Mouse (Mus musculus) spleen, postnatal 10 days (tissue): Measurements from ENCODE around the gene Mgat5.

ENCODE experiments used
- DNase-seq, 2 experiments: peaks; one replicate each; pipeline ENCODE4 v3.0.0; 2021 to 2022; ENCODE audit warnings: low spot score in 2 of 2

The Mgat5 gene

DNA sequence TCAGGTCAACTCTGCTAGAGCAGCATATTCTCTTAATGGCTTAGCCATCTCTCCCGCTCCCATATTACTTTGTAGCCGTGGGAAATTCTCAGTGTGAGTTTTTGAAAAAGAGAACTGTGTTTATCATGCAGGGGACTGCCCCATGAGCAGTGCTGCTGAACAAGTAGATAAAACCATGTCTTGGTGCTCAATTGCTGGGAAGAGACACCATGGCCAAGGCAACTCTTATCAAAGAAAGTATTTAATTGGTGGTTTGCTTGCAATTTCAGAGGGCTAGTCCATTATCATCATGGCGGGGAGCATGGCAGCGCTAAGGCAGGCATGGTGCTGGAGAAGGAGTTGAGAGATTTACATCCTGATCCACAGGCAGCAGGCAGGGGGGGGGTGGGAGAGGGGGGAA, 54.9 kb downstream of the Mgat5 start:
- no peak for DNase-seq

GRCm38 (mm10) chr1:127260969-127261368, 56.2 kb downstream of the Mgat5 start:
- no peak for DNase-seq

DNA sequence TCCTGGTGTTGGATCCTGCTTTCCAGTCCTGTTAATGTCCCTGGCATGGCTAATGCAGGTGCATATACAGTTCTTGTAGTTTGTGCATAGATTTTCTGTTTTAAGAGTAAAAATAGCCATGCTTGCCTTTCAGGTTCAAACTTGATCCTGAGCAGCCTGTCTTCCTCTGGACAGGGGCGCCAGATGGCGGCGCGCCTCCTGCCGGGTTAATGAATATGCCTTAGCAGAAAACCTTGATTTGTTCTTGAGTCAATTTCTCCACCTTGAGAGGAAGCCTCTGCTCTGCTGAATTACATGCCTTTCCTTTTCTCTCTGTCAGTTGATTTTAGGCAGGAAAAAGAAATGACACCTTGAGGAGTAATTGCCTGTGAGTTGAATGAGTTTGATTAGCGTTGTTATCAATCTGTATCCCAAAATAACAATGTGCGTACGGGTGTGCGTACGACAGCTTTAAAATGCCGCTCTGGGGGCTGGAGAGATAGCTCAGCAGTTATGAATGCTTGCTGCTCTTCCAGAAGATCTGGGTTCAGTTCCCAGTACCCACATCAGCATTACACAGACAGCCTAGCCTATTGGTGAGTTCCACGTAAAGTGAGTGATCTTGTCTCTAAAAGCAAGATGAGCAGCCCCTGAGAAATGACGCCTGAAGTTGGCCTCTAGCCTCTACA, 57.5 kb downstream of the Mgat5 start:
- no peak for DNase-seq

DNA sequence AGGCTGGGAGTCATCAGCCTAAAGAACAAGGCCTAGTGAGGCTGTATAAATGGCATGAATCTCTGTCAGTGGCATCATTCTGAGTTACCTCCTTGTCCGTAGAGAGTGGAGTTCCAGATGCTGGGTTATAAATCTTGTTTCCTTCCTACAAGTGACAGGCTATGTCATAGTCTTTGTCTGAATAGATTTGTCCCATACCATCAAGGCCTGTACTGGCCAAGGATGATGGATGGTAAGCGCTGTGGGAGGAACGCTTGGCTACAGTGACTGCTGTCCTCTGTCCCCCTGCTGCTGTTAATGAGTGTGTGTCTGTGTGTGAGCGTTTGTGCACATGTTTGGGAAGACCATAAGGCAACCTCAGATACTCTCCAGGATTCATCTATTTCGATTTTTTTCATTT, 63.2 kb downstream of the Mgat5 start:
- DNase-seq: no peak

GRCm38 (mm10) chr1:127269343-127269742, 64.5 kb downstream of the Mgat5 start:
- DNase-seq: no peak

- DNase-seq: no peak
Observed at GRCm38 (mm10) chr1:127270273-127271020, 65.6 kb downstream of the Mgat5 start.

- DNase-seq: no peak
Observed at GRCm38 (mm10) chr1:127271156-127271555, 66.3 kb downstream of the Mgat5 start.

GRCm38 (mm10) chr1:127273363-127273762, 68.5 kb downstream of the Mgat5 start:
- no peak for DNase-seq

- no peak for DNase-seq
Observed at GRCm38 (mm10) chr1:127275572-127276324, 70.9 kb downstream of the Mgat5 start.

GRCm38 (mm10) chr1:127278067-127278466, 73.3 kb downstream of the Mgat5 start:
- no peak for DNase-seq

DNA sequence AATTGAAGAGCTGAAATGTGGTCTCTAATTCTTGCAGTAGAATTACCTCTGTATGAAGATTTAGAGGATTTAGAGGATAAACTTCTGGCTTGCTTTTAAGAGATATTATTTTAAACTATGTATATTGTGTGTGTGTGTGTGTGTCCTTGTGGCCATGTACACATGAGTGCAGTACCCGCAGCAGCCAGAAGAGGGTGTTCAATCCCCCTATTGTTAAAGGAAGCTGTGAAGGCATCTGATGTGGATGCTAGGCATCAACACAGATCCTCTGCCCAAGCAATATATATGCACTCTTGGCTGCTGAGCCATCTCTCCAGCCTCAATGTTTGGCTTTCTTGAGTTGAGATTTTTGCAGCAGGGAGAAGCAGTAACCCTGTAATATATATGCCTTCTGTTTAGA, 75.4 kb downstream of the Mgat5 start:
- DNase-seq: peak in 1 of 2 experiments; percentile 56

- DNase-seq: no peak
Observed at GRCm38 (mm10) chr1:127284975-127285374, 80.2 kb downstream of the Mgat5 start.

- DNase-seq: no peak
Observed at GRCm38 (mm10) chr1:127287505-127287904, 82.7 kb downstream of the Mgat5 start.

- no peak for DNase-seq
Observed at GRCm38 (mm10) chr1:127290879-127291278, 86.1 kb downstream of the Mgat5 start.

- DNase-seq: no peak
Observed at GRCm38 (mm10) chr1:127291721-127292120, 86.9 kb downstream of the Mgat5 start.

- DNase-seq: no peak
Observed at GRCm38 (mm10) chr1:127293286-127293685, 88.5 kb downstream of the Mgat5 start.

- DNase-seq: no peak
Observed at GRCm38 (mm10) chr1:127296815-127297214, 92.0 kb downstream of the Mgat5 start.

- no peak for DNase-seq
Observed at GRCm38 (mm10) chr1:127299774-127300173, 95.0 kb downstream of the Mgat5 start.

GRCm38 (mm10) chr1:127301038-127301437, 96.2 kb downstream of the Mgat5 start:
- no peak for DNase-seq

GRCm38 (mm10) chr1:127302620-127303019, 97.8 kb downstream of the Mgat5 start:
- no peak for DNase-seq

GRCm38 (mm10) chr1:127303791-127304190, 99.0 kb downstream of the Mgat5 start:
- DNase-seq: no peak

GRCm38 (mm10) chr1:127304281-127304680, 99.5 kb downstream of the Mgat5 start:
- no peak for DNase-seq

GRCm38 (mm10) chr1:127305582-127305981, 100.8 kb downstream of the Mgat5 start:
- no peak for DNase-seq
